8 mouse cellular contexts compared by ENCODE assay signal in genomic region chr10:20548833-20549710, GRCm38 (mm10).
DNase-seq lines count a peak whose midpoint lies in the region; ATAC-seq and TF ChIP-seq lines count a peak whose summit lies in the region.

No protein-coding gene starts in this region.

- peaks cover 26% of the 10 kb centered on the region for H3K27me3 ChIP-seq in E14TG2a.4 (ENCODE audit: insufficient read depth, low read length)
- H3K27me3 ChIP-seq in heart, embryonic 12.5 days (replicated peaks) = no peaks in the 10 kb centered on the region
- no peaks in the 10 kb centered on the region for H3K27me3 ChIP-seq in kidney, embryonic 16.5 days (ENCODE audit: insufficient read depth, low read length)
- H3K27me3 ChIP-seq in midbrain, embryonic 16.5 days (ENCODE audit: control insufficient read depth, insufficient read depth, low read depth, low read length) = no peaks in the 10 kb centered on the region

- H3K9me3 ChIP-seq in E14TG2a.4 (ENCODE audit: low read length) = no peaks in the 10 kb centered on the region
- no peaks in the 10 kb centered on the region for H3K9me3 ChIP-seq in heart, embryonic 12.5 days (replicated peaks)
- H3K9me3 ChIP-seq in kidney, embryonic 16.5 days (ENCODE audit: low read length) = no peaks in the 10 kb centered on the region
- no peaks in the 10 kb centered on the region for H3K9me3 ChIP-seq in midbrain, embryonic 16.5 days (replicated peaks; ENCODE audit: control insufficient read depth, low read length, poor library complexity, severe bottlenecking)

- peak overlapping the region; percentile 83 for H3K4me2 ChIP-seq in heart, embryonic 12.5 days
- H3K4me2 ChIP-seq in kidney, embryonic 16.5 days (replicated peaks; ENCODE audit: low read depth, low read length) = peak overlapping the region; percentile 69
- H3K4me2 ChIP-seq in midbrain, embryonic 16.5 days (ENCODE audit: low read length) = peak overlapping the region; percentile 78

- peak overlapping the region; percentile 87 for H3K27ac ChIP-seq in heart, embryonic 12.5 days (ENCODE audit: poor library complexity, severe bottlenecking)
- H3K27ac ChIP-seq in kidney, embryonic 16.5 days (ENCODE audit: low read length) = peak overlapping the region; percentile 79
- H3K27ac ChIP-seq in midbrain, embryonic 16.5 days (ENCODE audit: low read length) = peak overlapping the region; percentile 76

- peak overlapping the region; percentile 82 for H3K9ac ChIP-seq in heart, embryonic 12.5 days
- H3K9ac ChIP-seq in kidney, embryonic 16.5 days (replicated peaks; ENCODE audit: low read length) = peak overlapping the region; percentile 71
- peak overlapping the region; percentile 73 for H3K9ac ChIP-seq in midbrain, embryonic 16.5 days (ENCODE audit: low read depth, low read length)

- peaks cover 22% of the 10 kb centered on the region for H3K4me1 ChIP-seq in E14TG2a.4 (replicated peaks; ENCODE audit: low read depth, low read length)
- H3K4me1 ChIP-seq in heart, embryonic 12.5 days (replicated peaks) = peaks cover 50% of the 10 kb centered on the region
- H3K4me1 ChIP-seq in kidney, embryonic 16.5 days (ENCODE audit: insufficient read depth, low read length) = peaks cover 16% of the 10 kb centered on the region
- H3K4me1 ChIP-seq in midbrain, embryonic 16.5 days (ENCODE audit: control insufficient read depth, insufficient read depth, low read length) = peaks cover 18% of the 10 kb centered on the region; the same call in 1 of the 2 replicates

- 38% methylated on average over 13 of the region's 13 CpGs for WGBS in heart, embryonic 12.5 days
- 24% methylated on average over 13 of the region's 13 CpGs for WGBS in kidney, embryonic 16.5 days
- 8% methylated on average over 13 of the region's 13 CpGs for whole genome bisulfite sequencing in midbrain, embryonic 16.5 days

- no peaks in the 10 kb centered on the region for H3K36me3 ChIP-seq in E14TG2a.4 (ENCODE audit: insufficient read depth, low read length)
- no peaks in the 10 kb centered on the region for H3K36me3 ChIP-seq in heart, embryonic 12.5 days
- no peaks in the 10 kb centered on the region for H3K36me3 ChIP-seq in kidney, embryonic 16.5 days (ENCODE audit: insufficient read depth, low read length)
- no peaks in the 10 kb centered on the region for H3K36me3 ChIP-seq in midbrain, embryonic 16.5 days (ENCODE audit: control insufficient read depth, insufficient read depth, low read length)

- DNase-seq in embryo, embryonic 10 days (ENCODE audit: low spot score) = peak; percentile 43
- DNase-seq in MN1 (ENCODE audit: low spot score) = no peak
- DNase-seq in left cerebral cortex, adult 8-10 months (ENCODE audit: low spot score in 2 of 2) = no peak
- DNase-seq in urinary bladder, postnatal 25 days (ENCODE audit: low spot score) = no peak

- ATAC-seq in heart, embryonic 12.5 days (ENCODE audit: insufficient number of reproducible peaks, low FRiP score) = peak; percentile 72
- peak; percentile 83 for ATAC-seq in kidney, embryonic 16.5 days (ENCODE audit: low FRiP score, low TSS enrichment)
- peak; percentile 26; the same call in 1 of the 2 replicates for ATAC-seq in midbrain, embryonic 16.5 days

- H3K4me3 ChIP-seq in E14TG2a.4 (replicated peaks; ENCODE audit: low read length) = peak overlapping the region; percentile 64; the same call in 1 of the 2 replicates
- peak overlapping the region; percentile 50 for H3K4me3 ChIP-seq in heart, embryonic 12.5 days
- peak overlapping the region; percentile 44 for H3K4me3 ChIP-seq in kidney, embryonic 16.5 days (ENCODE audit: low read length)
- peak overlapping the region; percentile 43; the same call in 1 of the 2 replicates for H3K4me3 ChIP-seq in midbrain, embryonic 16.5 days (ENCODE audit: low read depth, low read length)

- TF ChIP-seq CTCF in E14TG2a.4 (conservative IDR thresholded peaks at IDR 0.05; ENCODE audit: low read length) = no peak

Comparison
In these comparisons a context has a peak if more than half of its experiments do, and no peak if none do; other contexts are left out.
1. ATAC-seq: peak in every context shown above with its lines; median percentile 83 in kidney, embryonic 16.5 days; 72 in heart, embryonic 12.5 days; 26 in midbrain, embryonic 16.5 days.